Mouse (Mus musculus) spleen, adult 2 months (tissue): Measurements from ENCODE around the gene Gm20518.

Experiments
- CTCF ChIP-seq: fragments of 200-500 bp; IDR thresholded peaks from 2 replicates; pipeline ENCODE4 v1.5.1; 2011; ENCODE audit warnings: mild to moderate bottlenecking, inconsistent platforms; ENCODE audit not compliant: insufficient read depth, insufficient read length, insufficient replicate concordance; ENCODE audit errors: extremely low read depth
- POLR2A ChIP-seq: fragments of 200-500 bp; IDR thresholded peaks from 2 replicates; pipeline ENCODE4 v1.6.1; 2011; ENCODE audit warnings: low read depth, low read length, inconsistent platforms

DNA sequence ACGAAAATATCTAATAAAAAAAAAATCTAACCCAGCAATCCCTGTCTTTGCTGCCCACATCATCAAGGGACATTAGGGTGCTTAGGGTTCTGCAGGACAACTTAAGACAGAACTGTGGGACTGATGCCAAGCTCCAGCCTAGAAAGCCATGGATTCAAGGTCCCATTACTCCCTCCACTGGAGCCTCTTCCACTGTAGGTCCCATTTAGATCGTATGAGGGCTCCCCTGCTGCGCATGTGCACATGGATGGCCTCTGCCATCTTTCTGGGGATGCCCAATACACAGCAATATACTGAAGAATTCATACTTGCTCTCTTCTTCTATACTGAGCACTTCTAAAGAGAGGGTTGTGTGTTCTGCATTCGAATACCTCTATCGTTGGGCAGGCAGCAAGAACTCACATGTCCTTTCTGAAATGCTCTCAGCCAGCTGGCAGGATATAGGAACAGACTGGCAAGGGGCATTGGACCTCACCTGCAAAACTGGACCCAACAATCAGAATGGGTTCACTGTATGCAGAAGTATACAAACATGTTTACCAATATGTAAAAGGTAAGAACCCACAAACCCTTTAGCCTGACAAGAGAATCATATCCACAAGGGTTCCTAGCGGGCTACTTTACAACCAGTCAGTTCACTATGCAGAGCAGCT lies 1.7 kb downstream of the Gm20518 start:
- no peak for TF ChIP-seq CTCF
- no peak for TF ChIP-seq POLR2A
